Mouse (Mus musculus) right cerebral cortex, adult 2 months (tissue): ENCODE measurements at regions not wholly inside any gene's neighbourhood (a gene's known extent, or its start where the extent isn't known, plus 50 kb on each side); places are given as distances from the start of the nearest gene placed in this dataset.

ENCODE experiments used
- DNase-seq, 2 experiments: peaks; one replicate each; pipeline ENCODE4 v3.0.0; 2021 to 2022; ENCODE audit warnings: low spot score in 2 of 2

DNA sequence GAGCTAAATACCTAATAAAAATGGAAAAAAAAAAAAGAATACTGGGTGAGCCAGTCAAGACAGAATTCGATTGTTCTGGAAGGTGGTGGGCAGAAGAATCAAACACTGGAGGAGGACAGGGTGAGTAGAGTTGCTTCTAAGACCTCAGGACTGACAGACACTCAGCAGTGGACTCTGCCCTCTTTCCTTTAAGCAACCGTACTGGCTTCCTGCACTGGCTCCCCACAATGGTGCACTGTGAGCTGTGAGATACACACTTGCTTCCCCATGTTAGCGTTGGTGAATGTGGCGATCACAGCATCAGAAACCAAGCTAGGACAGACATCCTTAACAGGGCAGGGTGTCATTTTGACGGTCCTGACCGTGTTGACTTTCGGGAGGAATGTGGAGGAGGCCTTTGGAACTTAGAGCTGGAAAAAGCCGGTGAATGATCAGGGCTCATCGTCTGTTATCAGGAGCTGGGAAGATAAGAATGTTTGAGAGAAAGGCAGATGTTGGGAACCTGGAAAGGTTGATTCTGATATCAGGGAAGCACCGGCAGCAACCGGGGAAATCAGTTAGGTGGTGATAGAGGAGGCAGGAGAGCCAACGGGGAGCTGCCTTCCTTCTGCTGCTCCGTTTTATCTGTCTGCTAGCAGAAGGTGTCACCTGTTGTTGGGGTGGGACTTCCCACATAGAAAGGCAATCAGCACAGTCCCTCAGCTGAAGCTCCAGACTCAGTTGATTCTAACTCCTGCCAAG, 254.8 kb downstream of the Ajap1 start:
- DNase-seq, result no peak

DNA sequence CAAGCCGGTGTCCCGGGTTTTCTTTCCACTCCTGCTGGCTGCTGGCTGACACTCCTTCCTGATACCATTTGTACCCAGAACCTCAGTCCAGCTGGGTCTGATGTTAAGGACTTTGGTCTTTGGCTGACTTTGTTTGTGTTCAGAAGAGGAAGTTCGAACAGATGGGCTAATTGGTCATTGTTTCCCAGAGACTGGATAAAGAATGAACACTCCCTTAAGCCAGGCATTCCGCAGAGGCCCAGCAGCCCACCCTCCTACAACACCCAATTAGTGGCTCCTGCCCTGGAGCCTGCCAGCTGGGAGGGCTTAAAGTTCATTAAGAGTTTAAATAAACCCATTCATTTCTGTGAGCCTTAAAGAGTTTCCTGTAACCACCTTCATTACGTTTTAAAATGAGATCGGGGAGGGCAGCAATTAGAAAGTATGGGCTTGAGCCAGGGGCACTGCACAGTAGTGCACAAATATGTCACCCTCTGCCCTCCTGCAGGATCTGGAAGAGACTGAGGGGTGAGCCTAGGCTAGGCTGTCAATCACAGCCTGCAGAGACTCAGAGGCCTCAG, 257.9 kb downstream of the Ajap1 start:
- no peak for DNase-seq

DNA sequence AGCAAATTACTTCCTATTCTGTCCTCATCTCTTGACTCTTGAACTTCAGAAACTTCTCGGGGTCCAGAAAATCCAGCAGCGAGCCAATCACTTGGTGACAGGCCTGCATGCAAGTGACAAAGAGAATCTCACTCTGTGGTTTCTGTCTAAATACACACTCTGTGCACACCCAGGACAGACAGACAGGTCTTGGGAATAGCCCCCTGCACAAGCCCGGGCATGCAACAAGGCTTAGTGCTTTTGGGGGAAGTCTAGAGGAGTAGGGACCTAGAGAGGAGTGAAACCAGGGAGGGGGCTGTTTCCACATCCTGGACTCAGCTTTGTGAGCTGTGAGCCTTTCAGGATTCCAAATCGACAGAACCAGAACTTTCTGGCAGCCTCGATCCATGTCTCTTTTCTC, 259.6 kb downstream of the Ajap1 start:
- no peak for DNase-seq

DNA sequence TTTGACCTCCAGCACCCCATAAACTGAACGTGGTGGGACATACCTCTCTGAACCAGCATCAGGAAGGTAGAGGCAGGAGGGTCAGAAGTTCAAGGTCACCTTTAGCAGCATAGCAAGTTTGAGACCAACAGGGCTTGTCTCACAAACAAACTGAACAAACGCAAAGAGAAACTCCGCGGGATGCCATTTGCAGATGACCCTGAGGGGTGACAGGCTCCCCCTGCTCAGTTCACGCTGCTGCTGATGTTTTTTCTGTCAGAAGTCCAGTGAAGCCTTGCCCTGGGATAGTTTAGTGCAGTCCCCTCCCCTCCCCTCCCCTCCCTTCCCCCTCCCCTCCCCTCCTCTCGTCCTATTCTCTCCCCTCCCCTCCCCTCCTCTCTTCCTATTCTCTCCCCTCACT, 262.1 kb downstream of the Ajap1 start:
- no peak for DNase-seq

- peak; percentile 49 for DNase-seq
These were observed 262.5 kb downstream of the Ajap1 start for GRCm38 (mm10) chr4:153220074-153220473.

DNA sequence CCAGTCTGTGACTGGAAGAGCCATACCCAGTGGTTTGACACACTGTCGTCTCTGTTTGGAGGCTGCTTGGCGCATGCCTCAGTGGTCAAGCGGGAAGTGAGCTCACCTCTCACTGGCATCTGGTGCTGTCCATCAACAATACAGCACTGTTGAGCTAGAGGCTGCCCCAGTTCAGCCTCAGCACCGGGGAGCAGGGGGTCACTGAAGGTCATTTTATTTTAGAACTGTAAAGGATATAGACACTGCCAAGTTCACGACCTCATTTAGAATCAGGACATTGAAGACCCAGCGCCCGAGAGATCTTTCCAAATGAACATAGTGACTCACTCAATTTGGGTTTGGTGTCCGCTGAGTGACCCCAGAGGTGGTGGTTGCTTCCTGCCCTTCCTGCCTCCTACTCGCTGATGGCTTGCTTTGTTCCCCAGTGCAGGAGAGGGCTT, 265.1 kb downstream of the Ajap1 start:
- no peak for DNase-seq

DNA sequence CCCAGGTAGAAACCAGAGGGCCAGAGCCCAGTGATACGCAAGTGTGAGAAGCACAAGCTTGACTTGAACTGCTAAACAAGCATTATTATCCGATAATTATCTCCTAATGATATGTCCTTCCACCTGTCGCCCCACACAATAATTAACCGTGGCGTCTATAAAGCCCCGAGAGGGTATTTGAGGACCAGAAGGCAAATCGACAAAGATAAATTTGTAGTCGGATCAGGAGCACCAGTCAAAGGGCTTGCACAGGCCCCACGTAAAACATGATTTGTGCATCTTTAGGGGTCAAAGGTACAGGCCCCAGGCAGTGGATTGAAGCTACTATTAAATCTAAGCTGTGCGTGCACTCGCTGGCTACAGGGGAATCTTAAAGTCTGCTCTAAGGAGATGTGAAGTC, 270.5 kb downstream of the Ajap1 start:
- no peak for DNase-seq

GRCm38 (mm10) chr4:153208822-153209221, 273.8 kb downstream of the Ajap1 start:
- no peak for DNase-seq

DNA sequence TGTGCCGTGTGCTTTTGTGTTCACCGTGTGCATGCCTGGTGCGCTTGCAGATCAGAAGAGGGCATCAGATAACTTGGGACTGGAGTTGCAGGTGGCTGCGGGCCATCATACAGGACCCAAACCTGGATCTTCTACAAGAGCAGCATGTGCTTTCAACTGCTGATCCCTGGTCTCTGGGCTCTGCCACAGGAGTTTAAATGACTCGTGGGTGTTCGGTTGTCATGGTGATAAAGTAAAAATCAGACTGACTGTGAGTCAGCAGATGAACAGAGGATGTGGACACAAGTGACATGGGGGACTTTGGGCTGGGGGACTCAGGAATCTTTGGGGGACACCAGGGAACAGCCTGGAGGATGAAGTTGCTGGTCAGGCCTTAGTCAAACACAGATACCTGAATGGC, 274.4 kb downstream of the Ajap1 start:
- DNase-seq, result no peak

- no peak for DNase-seq
These were observed 275.0 kb downstream of the Ajap1 start for GRCm38 (mm10) chr4:153207578-153208102.

- no peak for DNase-seq
These were observed 275.7 kb downstream of the Ajap1 start for GRCm38 (mm10) chr4:153206789-153207457.

GRCm38 (mm10) chr4:153204764-153205163, 277.8 kb downstream of the Ajap1 start:
- DNase-seq, result no peak

DNA sequence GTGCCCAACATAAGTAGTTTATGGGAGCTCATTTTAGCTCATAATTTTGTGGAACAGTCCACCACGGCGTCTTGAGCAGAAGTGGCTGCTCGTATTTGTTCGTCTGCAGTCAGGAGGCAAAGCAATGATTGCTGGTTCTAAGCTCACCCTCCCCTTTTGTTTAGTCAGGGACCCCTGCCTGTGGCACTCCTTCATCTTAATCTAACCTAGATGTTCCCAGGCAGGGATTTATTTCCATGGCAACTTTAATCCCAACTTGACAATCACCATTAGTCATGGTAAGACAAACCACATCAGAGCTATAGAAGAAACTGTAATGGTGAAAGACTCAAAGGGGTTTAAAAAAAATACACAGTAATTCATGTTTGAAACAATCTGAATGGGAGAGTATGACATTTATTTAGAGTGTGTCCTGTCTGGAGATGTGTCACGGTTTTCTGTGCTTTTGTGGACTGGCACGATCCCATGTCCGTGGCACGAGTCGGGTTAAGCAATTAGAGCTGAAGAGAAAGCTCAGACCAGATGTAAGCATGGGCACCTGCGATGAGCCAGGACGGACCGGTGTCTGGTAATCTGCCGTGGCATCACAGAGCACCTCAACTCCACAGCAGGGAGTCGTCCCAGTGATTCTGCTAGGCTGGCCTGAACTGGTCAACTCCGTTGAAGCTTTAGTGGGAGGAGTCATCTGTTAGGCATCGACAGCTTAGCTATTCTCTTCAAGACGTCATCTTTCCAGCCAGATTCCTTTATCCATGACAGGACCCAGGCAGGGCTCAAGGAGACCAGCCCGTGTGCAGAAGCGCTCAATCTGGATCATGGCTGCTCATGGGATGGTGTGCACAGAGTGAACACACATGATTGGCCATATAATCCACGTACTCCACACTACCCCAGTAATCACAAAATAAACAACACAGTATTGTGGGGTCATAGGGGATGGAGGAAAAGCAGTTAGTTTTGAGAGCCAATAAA, 281.5 kb downstream of the Ajap1 start:
- no peak for DNase-seq

GRCm38 (mm10) chr4:153189485-153189884, 293.1 kb downstream of the Ajap1 start:
- DNase-seq, result no peak

DNA sequence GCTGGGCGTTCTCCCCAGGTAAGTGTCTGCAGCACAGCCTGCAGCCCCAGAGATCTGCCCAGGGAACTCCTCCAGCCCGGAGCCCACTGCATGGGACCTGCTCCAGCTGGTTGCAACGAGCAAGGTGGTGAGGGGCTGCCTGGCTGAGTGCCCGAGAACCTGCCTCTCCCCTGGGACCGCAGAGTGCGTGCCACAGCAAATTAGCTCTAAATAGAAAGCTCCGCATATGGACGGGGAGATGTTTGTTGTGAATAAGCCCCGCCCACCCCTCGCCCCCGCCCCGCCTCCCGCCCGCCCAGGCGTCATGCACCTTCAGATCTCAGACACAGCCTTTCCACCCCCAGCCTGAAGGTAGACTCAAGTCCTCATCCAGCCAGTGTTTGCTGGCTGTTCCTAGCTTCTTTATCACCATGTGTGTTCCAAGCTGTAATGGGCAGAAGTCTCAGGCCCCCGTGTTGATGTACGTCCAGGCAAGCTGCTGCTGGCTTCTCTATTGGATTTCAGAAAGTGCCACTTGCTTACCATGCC, 294.0 kb downstream of the Ajap1 start:
- no peak for DNase-seq

GRCm38 (mm10) chr4:153187959-153188503, 294.6 kb downstream of the Ajap1 start:
- no peak for DNase-seq

DNA sequence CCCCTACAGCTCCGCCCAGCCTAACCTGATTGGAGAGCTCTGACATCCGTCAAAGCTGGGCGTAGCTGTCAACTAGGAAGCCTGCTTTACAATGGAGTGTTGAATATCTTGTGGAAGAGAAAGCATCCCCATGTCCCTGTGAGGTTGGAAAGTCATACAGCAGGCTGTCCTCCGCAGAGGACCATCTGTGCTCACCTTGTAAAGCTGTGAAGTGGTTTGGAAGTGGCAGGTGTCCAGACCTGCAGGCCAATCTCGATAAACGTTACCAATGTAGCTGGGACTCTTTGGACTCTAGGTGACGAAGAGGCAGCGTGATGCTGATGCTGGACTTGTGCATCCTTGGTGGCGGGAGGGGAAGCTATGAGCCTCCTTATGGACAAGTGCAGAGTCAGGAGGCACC, 305.1 kb downstream of the Ajap1 start:
- DNase-seq, result no peak

DNA sequence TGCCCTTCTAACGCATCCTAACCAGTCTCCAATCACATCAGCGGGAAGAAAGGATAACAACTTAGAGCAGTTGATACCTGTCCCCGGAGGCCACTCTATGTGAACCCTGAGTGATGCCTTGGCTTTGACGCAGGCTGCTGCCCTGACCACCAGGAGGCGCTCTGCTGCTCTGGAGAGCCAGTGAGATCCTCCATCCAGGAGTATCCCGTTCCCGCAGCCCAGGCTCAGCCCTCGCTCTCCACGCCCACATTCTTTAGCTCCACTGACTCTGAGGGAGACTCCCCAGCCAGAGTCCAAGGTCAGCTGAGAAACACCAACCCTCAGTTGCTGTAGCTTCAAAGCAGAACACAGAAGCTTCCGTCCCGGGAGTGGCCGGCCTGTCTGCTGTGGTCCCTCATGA, 307.0 kb downstream of the Ajap1 start:
- DNase-seq, result peak in 1 of 2 experiments; percentile 46

GRCm38 (mm10) chr4:153175077-153175476, 307.5 kb downstream of the Ajap1 start:
- DNase-seq, result no peak

GRCm38 (mm10) chr4:153169991-153170390, 312.6 kb downstream of the Ajap1 start:
- no peak for DNase-seq

DNA sequence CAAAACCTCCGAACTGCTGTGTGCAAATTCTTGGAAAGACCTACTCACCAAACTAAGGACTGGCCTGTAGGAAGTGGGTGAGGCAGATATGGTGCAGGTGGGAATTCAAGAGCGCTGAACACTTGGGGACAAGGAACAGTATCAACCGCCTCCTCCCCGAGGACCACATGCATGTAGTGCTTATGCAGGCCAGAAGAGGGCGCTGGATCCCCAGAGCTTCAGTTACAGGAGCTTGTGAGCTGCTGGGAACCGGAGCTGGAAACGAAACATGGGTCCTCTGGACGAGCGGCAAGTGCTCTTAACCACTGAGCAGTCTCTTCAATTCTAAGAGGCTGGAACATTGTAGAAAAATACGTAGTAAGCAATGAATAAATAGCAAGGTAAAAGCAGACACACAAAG, 317.8 kb downstream of the Ajap1 start:
- no peak for DNase-seq
